Mouse (Mus musculus) cerebellum, adult 2 months (tissue): ENCODE measurements around the gene Dusp14. TPM values are rescaled to one million over a fixed set of nuclear protein-coding genes. Genes with fewer than 3 reads are reported as not detected.

Experiments used
- DNase-seq, 2 experiments: peaks; one replicate each; pipeline ENCODE4 v3.0.0; 2021
- H3K27ac ChIP-seq: fragments of 200-500 bp; 2 replicates; pipeline ENCODE4 v1.5.1; 2012; ENCODE audit warnings: low read length, control low read depth, inconsistent platforms; ENCODE audit not compliant: insufficient read depth
- H3K27me3 ChIP-seq: fragments of 200-500 bp; 2 replicates; pipeline ENCODE4 v1.6.1; 2012; ENCODE audit warnings: inconsistent platforms, mild to moderate bottlenecking, low read length, moderate library complexity; ENCODE audit not compliant: control insufficient read depth, insufficient read depth
- H3K4me1 ChIP-seq: fragments of 200-500 bp; 2 replicates; pipeline ENCODE4 v1.6.1; 2011; ENCODE audit warnings: low read length; ENCODE audit not compliant: control insufficient read depth, insufficient read depth
- H3K4me3 ChIP-seq: fragments of 200-500 bp; replicated peaks from 2 replicates; pipeline ENCODE3; 2011; ENCODE audit warnings: mild to moderate bottlenecking, low read depth, low read length, control low read depth; ENCODE audit not compliant: insufficient read depth
- CTCF ChIP-seq: fragments of 200-500 bp; IDR thresholded peaks from 2 replicates; pipeline ENCODE4 v1.5.1; 2011; ENCODE audit warnings: low read depth, mild to moderate bottlenecking, control low read depth, low read length, moderate library complexity, borderline replicate concordance; ENCODE audit not compliant: insufficient read depth
- POLR2A ChIP-seq: fragments of 200-500 bp; IDR thresholded peaks from 2 replicates; pipeline ENCODE4 v1.6.1; 2011; ENCODE audit warnings: low read length, control low read depth, borderline replicate concordance; ENCODE audit not compliant: insufficient read depth
- WGBS: fragments of 180-500 bp; shearing (Covaris S2); methylation state at CpG from one replicate; pipeline ENCODE4 v1.1.7; 2018; 5-methylcytosine and 5-hydroxymethylcytosine counted together
- polyA plus RNA-seq: library from polyadenylated mRNA; depleted of rRNA; stranded (reverse); fragments of >200 nt; gene quantifications from 2 replicates; pipeline ENCODE4 v1.2.3, GENCODE M21; 2012

The Dusp14 gene
- polyA plus RNA-seq, 1 experiment, result 19.6 TPM

DNA sequence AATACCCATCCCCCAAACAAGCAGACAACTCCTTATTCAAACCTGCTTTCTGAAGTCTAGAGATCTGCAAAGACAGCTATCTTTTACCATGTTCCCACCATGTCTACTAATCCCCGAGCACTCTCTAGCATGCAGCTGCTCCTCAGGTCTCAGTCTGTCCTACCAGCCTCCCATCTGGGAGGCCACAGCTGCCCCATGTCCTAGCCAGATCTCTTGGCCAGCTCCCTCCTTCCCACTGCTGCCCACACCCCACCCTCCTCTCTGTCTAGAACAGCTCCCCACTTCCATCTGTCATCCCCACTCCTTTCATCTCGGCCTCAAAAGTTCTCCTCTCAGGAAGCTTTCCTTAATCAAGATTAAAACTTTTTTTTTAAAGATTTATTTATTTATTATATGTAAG is 7.9 kb upstream of the Dusp14 start:
- H3K4me3 ChIP-seq, result no peak overlapping the region
- H3K27ac ChIP-seq, result no peak overlapping the region
- H3K4me1 ChIP-seq, result no peaks in the 10 kb centered on the region
- H3K27me3 ChIP-seq, result no peaks in the 10 kb centered on the region
- WGBS, result 64% methylated on average over 2 of the region's 2 CpGs
- TF ChIP-seq CTCF (no peak), POLR2A (no peak)
- no peak for DNase-seq

DNA sequence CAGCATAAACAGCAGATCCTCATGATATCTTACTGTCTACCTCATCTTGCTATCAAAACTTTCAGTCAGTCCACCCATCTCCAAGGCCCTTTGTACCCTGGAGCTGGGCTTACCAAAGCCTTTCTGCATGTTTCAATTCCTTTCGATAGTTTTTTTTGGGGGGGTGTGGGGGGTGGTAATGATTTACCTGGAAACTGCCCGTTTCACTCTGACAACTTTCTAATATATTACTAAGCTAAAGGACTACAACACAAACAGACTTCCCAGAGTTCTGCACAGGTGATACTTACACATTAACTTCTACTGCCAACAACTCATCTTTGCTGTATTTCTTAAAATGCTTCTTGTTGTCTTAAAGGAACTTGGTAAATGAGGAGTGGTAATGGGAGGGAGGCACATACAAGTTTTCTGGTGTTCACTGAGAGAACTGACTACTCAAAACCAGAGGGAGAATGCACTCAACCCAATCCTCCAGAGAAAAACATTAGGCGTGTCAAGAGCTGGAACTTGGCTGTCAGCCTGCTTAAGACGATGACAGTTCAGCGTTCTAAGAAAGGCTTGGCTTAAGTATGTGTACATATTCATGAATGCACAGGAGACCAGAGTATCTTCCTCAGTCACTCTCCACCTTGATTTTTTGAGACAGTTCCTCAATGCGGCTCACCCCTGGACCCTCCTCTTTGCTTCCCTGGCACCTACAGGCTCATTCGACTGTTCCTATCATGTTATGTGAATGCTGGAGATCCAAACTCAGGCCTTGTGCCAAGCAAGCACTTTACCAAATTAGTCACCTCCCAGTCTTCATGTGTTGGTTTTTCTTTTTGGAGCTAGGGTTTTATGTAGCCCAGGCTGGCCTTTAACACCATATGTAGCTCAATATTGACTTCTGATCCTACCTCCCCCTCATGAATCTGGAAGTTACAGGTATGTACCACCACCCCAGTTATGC is 5.0 kb upstream of the Dusp14 start:
- TF ChIP-seq CTCF (no peak), POLR2A (no peak)
- Histone ChIP-seq H3K27me3 (no peaks in the 10 kb centered on the region), H3K4me3 (no peak overlapping the region), H3K4me1 (no peaks in the 10 kb centered on the region), H3K27ac (no peak overlapping the region)
- no peak for DNase-seq
- WGBS, result 48% methylated on average over 7 of the region's 7 CpGs

DNA sequence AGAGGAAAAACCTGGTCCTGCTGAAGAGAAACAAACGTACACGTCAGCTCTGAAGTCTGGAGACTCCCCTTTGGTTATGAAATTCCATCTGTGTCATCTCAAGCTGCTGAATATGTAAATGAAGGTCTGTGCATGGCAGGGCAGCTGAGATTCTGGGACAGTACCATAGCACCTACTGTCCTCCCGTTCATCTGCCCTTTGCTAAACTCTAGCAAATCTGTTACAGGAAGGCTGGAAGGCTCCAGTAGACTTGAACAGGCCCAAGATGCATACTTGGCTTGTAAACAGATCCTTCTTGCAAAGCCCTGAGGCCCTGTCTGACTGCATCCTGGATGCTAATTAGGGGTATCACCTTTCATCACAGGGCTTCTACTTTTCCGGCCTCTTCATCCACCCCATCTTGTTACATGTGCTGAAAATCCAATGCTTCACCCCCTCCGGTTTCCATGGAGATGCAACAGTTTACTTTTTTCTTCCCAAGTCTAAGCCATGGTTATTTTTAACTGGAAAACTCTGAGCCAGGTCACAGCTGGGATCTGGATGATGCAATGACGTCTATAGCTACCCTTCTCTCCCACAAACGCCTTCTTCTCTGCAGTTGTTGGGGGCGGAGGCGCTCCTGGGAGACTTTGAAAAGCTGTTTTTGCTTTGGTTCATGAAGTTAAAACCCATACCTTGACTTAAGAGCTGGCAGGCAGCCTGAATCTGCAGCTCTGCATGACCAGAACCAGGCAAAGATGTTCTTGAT is 4.0 kb upstream of the Dusp14 start:
- Histone ChIP-seq H3K4me1 (no peaks in the 10 kb centered on the region), H3K27ac (no peak overlapping the region), H3K4me3 (no peak overlapping the region), H3K27me3 (no peaks in the 10 kb centered on the region)
- DNase-seq, result no peak
- TF ChIP-seq POLR2A (no peak), CTCF (no peak)
- WGBS, result 43% methylated on average over 9 of the region's 9 CpGs

DNA sequence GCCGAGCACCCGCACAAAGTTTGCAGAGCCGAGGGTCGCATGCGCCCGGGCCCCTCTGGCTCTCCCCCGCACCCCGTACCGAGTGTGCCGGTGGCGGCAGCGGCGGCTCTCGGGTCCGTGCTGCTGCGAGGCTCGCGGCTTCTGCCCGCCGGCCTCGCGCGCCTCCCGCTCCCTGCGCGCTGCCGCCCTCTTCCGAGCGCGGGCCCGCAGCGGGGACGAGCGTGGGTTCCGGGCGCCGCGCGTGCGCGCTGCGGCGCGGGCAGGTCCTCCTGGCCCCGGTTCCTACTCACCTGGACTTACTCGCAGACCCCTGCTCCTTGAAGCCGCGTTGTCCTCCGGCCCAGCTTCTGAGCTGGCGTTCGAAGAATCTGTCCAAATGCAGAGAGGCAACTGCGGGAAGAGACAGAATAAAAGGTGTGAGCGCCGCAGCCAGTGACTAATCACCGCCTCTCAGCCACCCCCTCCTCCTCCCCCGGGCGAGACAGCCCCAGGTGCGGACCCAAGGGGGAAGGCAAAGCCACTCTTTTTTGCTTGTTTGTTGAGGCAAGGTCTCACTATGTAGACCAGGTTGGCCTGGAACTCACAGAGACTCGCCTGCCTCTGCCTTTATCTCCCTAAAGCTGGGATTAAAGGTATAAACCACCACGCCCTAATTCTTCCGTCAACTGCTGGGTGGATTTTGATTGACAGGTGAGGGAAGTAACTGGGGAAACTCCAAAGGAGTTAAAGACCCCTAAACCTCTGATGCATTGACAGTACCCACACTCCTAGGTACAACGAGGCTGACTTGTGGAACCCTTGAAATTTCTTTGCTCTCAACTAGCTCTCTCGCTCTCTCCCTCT is 649 bp downstream of the Dusp14 start:
- peak; percentile 80 to 84 for DNase-seq

DNA sequence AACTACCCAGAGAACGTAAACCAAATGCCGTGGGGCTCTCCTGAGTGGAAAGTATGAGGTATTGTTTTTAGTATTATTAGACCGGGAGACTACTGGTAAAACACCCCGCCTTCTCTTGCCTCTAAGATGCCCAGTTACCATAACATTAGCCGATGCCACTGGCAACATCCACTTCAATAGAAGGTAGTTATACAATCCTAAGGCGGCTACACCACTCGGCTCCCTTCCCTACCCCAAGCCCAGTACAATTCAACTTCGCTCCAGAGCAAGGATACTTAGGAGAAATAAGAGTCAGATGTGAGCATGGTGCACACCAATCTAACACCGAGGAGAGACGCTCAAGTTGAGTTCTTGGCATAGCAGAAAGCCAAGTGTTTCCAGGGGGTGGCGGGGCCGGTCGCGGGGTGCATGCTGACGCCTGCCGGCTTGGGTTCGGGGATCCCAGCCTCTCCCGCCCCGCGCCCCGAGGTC is 1.3 kb downstream of the Dusp14 start:
- Histone ChIP-seq H3K27ac (peak overlapping the region; percentile 52; the same call in 1 of the 2 replicates), H3K27me3 (no peaks in the 10 kb centered on the region), H3K4me3 (peak overlapping the region; percentile 87), H3K4me1 (no peaks in the 10 kb centered on the region)
- no peak for TF ChIP-seq POLR2A
- WGBS, result 1% methylated on average over 21 of the region's 21 CpGs
- DNase-seq, result no peak

More for the DNA sequence above, 649 bp downstream of the Dusp14 start:
- Histone ChIP-seq H3K27ac (peak overlapping the region; percentile 78), H3K4me3 (peak overlapping the region; percentile 87), H3K4me1 (no peaks in the 10 kb centered on the region), H3K27me3 (no peaks in the 10 kb centered on the region)
- WGBS, result 3% methylated on average over 62 of the region's 63 CpGs
- TF ChIP-seq POLR2A (peak; percentile 80), CTCF (no peak)

DNA sequence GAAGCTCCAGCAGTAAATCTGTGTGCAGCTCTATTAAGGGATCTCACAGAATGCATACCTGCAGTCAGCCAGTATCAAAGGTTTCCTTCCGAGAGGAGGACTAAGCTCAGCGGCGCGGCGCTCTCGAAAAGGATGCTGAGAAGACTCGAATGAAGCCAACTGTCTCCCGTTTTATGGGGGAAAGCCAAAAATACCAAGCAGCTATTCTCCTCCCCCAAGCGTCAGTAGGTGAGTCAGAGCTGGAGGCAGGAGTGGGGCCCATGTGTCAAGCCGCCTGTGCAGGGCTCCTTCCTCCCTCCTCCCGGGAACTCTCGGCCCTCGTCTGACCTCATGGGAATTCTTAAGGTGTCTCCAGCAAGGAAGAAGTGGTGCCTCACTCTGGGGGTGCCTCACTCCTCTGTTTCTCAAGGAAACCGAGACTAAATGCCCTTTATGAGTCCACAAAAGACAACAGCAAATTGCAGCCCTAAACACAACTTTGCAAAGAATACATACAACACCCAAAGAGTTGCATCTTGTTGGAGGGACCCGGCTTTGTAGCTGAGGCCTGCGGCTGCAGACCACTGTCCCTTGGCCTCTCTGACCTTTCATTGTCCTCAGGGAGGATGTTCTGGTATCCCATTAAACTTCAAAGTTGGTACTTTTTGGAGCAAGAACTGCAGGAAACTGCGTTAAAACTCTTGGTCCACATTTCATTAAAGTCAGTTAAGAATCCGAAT is 2.0 kb downstream of the Dusp14 start:
- WGBS, result 4% methylated on average over 18 of the region's 18 CpGs
- DNase-seq, result peak; percentile 84 to 93
- Histone ChIP-seq H3K27ac (peak overlapping the region; percentile 50; the same call in 1 of the 2 replicates), H3K4me3 (peak overlapping the region; percentile 87), H3K27me3 (no peaks in the 10 kb centered on the region), H3K4me1 (no peaks in the 10 kb centered on the region)
- TF ChIP-seq POLR2A (peak; percentile 58; the same call in 1 of the 2 replicates), CTCF (no peak)
